Mouse (Mus musculus) 3134 (cell line): ENCODE measurements around the gene Msantd2.

ENCODE experiments used
- DNase-seq: peaks from one replicate; pipeline ENCODE4 v3.0.0-alpha.2; 2011; ENCODE audit warnings: low spot score; ENCODE audit not compliant: insufficient read length; ENCODE audit errors: extremely low read depth

Msantd2 gene

DNA sequence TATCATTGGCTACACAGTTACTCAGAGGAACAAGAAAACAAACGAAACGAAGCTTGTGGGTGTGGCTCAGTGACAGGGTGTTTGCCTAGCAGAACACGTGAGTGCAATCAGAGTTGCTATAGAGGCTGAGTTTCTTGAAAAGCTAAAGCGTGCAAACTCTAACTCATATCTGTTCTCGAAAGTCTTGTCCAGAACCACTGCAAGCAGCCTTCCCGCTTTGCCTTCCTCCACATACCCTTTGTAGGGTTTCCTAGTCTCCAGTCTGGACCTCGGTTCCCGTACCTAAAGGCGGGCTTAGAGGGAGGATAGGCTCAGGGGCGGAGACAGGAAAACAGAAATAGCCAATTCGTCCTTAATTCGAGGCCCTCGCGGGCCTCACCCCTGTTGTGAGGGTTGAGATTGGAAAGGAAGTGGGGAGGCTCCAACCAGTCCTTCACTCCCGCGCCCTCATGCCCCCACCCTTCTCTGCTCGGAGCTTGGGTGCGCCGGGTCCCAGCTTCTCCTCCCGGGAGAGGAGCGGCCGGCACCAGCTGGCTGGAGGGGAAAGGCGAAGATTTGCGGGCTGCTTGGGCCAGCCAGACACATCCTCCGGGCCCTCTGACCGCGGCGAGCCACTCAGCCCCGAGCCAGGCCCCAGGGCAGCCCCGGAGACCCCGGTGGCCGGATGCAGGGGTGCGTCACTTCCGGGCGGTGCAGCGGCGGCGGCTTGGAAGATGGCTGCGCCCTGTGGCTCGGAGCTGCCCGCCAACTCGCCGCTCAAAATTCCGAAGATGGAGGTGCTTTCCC lies at the start of gene Msantd2:
TSS of gene Msantd2 (plus strand) at position 709 of the 786 bp plus-strand sequence.
- peak; percentile 87 for DNase-seq

DNA sequence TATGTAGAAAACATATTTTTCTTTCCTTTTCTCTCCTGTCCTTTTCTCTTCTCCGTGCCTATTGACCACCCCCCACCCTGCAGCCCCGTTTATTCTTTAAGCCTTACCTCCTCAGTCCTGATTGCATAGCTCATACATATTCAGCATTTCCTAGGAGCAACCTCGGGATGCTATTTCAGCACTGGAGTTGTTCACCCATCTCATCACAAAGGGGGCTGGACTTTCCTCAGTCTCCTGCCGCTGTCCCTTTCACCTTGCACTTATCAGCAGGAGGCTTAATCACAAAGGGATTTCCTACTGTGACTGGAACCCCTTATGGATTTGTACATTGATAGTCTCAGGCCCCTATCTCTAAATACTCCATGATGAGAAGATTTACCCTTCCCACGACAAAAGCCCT lies 36.7 kb upstream of the Msantd2 start:
- no peak for DNase-seq

DNA sequence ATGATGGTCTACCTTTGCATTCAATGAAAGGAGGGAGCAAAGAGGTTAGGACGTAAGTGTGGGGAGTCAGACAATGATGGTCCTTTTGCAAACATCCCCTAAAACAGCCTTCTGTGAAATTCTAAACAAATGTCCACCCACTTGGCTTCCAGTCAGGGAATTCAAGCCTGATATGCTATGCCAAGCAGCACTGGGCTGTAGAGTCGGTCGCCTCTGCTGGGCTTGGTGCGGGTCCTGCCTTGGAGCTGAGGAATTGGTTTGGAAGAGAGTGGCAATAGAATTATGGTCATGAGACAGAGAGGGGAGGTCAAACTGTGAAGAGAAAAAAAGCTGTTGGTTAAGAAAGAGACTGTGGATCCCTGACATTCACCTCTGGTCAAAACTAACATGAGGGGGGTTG lies 35.8 kb upstream of the Msantd2 start:
- DNase-seq = no peak

GRCm38 (mm10) chr9:37454011-37454492 lies 35.1 kb upstream of the Msantd2 start:
- DNase-seq = no peak

- DNase-seq = no peak
Observed at GRCm38 (mm10) chr9:37454991-37455390, 34.1 kb upstream of the Msantd2 start.

DNA sequence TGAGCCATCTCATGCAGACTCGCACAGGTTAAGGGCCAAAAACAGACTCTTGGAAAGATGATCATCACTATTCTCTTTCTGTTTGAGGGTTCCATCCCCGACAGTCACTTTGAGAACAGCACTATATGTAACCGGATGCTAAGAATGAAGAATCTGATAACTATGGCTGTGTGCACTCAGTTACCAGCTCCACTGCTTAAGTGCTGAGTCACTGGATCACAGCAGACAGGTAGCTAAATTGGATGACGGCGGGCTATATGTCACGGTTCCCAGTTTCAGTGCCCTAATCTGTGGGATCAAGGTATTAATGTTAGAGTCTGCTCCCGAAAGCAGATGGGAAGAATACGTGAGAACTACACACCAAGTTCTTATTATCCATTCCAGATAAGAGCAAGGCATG lies 33.3 kb upstream of the Msantd2 start:
- no peak for DNase-seq

DNA sequence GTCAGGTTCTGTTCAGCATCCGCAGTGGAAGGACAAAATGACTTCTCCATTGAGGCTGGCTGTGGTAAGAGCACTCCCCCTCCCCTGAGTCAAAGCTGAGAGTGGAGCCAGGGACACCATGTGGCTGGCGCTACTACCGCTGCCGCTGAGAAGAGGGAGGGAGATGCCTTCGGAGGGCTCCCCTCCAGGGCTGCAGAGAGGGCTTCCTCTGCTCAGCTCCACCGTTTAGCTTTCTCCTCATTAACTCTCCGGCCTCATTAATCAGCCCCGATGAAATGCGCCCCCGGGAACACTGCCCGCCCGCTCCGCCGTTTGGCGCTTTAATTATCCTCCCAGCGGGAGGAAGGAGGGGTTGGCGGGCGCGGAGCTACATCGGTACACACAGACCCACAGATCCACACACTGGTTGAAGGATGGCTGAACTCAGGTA lies 32.6 kb upstream of the Msantd2 start:
- no peak for DNase-seq

- DNase-seq = no peak
Observed at GRCm38 (mm10) chr9:37457151-37457550, 32.0 kb upstream of the Msantd2 start.

DNA sequence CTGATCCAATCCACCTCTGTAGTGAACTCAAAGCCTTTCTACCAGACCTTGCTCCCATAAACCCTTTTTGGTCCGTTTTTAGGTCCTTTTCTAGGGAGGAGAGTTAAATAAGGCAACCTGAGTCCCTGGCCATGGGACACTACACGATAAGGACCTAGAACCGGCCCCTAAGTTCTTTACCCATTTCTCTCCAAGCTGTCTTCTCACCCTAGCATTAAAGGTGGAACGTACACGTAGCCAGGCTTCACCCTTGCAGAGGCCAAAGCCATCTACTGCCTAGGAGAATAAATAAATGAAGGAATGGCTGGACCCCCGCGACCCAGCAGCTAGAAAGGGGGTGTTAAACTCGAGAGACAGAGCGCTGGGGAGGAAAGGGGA lies 29.5 kb upstream of the Msantd2 start:
- no peak for DNase-seq

DNA sequence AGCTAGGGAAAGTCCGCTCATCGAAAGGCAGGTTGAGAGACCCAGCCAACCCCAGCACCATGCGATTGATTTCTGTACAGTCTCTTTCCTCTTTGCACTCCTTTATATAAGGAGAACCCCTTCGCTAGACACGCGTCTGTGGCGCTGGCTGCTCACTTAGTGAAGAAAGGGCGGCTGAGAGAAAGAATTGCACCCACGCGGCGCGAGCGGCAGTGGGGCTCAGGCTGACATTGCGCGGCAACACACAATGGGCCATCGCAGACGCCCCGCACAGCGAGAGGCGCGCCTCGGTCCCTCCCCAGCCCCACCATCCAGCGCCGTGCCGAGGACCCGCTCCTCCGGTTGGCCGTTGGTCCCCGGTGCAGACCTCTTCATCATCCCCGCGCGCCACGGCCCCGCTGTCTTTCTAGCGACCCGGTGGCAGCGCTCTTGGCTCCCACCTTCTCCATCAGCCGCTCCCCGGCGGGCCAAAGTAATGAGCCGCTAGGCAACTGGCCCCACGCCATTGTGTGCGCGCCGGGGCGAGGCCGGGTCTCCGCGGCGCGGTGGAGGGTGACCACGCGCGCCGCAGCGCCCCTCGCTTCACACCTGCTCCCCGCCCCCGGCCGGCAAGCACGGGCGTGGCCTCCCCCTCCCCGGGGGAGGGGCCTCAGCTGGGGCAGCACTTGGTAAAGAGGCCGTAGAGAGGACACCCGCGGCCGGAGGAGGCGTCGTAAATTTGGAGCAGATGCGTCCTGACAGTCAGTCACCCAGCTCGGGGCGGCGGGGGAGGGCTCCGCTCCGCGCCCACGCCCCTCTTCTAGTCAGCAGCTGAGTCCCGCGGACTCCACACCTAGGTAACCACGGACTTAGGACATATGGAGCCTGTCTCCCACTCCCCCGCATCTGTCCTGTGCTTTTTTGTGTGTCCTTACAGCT lies 28.8 kb upstream of the Msantd2 start:
- DNase-seq = no peak

DNA sequence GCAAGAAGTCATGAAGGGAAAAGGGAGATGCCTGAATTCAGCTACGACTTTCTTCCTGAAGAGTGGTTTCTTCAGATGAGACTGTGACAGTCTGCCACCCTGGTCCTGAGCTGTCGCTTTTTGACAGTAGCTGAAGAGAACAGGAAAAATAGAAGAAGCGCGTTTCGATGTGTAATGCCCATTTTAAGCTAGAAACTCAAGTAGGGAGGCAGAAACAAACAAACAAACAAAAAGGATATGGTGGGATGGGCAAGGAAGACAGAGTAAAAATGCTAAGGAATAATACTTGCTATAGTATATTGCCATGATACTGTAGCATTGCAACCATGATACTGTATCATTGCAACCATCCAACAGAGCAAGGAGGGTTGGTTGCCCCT lies 28.2 kb upstream of the Msantd2 start:
- no peak for DNase-seq

DNA sequence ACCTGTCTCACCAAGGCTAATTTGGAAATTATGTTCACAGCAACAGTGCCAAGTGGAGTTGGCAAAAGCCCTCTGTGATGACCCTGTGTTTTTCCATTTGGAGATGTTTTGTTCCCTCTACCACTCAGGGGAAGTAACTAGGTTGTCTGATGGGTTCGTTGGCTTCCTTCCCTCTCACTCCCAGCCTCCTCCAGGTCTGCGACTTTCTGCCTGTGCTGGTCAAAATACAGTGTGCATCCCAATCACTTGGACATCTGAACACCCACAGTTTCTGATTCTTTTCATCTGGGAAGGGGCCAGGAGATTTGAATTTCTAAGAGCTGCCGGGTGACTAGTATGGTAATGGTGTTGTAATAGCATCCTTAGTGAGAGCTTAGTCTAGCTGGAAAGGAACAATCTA lies 27.5 kb upstream of the Msantd2 start:
- no peak for DNase-seq

DNA sequence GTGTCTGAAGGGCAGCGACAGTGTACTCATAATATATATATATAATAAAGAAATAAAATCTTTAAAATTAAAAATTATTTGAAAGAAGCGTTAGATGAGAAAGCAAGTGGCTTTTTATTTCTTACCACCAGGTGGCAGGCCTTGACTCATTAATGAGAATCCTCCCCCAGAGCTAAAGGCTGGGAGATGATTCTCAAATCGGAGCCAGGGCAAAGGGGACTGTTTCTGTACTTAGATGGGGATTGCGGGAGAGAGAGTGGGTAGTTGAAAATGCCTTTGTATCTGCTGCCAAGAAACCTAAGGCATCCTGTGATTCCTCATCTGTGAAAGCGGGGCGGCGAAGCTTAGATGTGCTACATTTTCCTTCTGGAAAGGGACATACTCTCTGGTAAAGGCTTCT lies 26.4 kb upstream of the Msantd2 start:
- no peak for DNase-seq

- no peak for DNase-seq
Observed at GRCm38 (mm10) chr9:37473611-37474125, 15.5 kb upstream of the Msantd2 start.

DNA sequence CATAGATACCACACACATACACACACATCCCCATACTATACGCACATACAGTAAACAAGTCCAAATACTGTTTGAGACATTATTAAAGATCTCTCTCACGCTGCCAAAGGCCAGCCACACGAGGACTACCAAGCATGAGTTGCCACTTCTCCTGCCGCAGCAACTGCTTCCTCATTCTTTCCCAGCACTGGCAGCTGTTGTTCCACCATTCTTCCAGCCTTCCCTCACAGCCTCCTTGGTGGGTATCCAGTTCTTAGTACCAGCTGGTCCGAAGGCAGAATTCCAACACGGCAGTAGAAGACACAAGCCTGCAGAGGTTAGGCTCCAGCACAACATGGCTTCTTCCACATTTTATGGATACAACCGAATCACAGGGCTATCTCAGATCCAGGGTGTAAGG lies 14.2 kb upstream of the Msantd2 start:
- DNase-seq = no peak

DNA sequence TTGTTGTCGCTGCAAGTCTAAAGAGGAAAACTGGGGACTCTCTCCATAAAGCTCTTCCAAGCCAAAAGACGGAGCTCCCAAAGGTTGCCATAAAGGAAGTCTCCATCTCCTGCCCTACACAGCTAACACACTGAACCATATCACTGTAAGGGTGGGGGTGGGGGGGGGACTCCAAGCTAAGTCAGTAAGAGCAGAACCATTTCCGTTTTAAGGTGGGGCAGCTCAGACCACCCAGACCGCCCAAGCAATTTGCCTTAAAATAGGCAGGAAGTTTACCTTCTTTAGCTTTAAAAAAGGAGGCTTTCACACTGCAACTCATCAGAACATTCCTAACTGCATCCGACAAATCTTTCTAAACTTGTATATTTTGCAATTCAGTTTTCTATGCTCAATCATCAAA lies 4.0 kb upstream of the Msantd2 start:
- DNase-seq = no peak

DNA sequence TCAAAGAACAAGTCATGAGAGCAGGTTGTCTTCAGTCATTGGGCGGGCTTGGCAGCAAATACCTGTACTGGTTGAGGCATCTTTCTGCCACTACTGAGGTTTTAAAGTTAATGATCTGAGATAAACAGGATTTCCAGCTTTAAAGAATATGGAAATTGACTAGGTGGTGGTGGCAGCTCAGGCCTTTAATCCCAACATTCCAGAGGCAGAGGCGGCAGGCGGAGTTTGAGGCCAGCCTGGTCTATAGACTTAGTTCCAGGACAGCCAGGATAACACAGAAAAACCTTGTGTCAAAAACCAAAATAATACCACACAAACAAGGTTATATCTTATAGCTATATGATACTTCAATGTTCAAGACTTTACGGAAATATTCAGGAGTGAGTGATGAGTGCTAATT lies 1.1 kb upstream of the Msantd2 start:
- no peak for DNase-seq

- peak; percentile 48 for DNase-seq
Observed at GRCm38 (mm10) chr9:37489446-37490120, 464 bp downstream of the Msantd2 start.

- DNase-seq = no peak
Observed at GRCm38 (mm10) chr9:37495761-37496160, 6.6 kb downstream of the Msantd2 start.

DNA sequence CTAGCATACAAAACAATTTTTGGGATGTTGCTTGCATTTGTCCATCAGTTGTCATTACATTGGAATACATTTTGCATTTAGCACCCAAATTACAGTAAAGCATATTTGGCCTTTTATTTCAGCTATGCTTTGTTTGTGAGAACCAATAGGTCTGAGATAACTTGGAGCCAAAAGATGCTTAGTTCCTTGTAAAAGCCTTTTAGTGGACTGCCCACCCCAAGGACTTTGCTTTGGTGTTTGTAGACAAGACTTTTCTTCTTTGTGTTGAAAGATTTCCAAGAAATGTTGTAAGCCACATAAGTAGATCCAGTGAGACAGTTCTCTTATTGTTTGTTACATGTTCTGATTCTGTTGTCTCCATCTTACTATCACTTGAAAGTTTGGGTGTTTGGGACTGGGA lies 7.2 kb downstream of the Msantd2 start:
- DNase-seq = no peak

DNA sequence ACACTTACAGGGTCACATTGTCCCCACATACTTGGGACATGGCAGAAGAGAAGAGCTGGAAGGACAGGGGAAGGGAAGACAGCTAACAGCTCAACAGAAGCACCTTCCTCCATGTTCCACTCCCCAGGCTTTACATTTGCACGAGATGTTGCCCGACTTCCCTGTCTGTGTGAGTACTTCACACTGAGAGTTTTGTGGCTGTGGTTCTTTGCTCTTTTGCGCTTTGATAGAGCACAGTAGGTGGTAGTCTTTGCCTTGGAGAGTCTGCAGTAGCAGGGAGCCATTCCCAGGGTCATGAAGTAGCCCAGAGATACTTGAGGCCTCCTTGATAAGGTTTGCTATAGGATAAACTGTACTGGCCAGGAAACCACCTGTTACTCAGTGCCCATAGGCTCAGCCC lies 11.1 kb downstream of the Msantd2 start:
- no peak for DNase-seq
